Mouse (Mus musculus) ES-E14 (cell line): Measurements from ENCODE around the gene Tlx3. TPM values are rescaled to one million over a fixed set of nuclear protein-coding genes. Genes with fewer than 3 reads are reported as not detected.
A peak's percentile ranks its signal among the peaks of the same experiment; 100 is the strongest.

Source experiments
- DNase-seq: peaks from one replicate; pipeline ENCODE4 v3.0.0-alpha.2; 2013; ENCODE audit warnings: low read depth, low spot score
- H3K27ac ChIP-seq: 2 replicates; pipeline ENCODE4 v1.5.1; 2012; ENCODE audit warnings: low read depth, mild to moderate bottlenecking, low read length, moderate library complexity, mixed read lengths; ENCODE audit not compliant: poor library complexity, insufficient read depth, severe bottlenecking
- H3K36me3 ChIP-seq: 2 replicates; pipeline ENCODE4 v1.6.1; 2012; ENCODE audit warnings: mild to moderate bottlenecking, low read length, moderate library complexity, mixed read lengths; ENCODE audit not compliant: control insufficient read depth, poor library complexity, insufficient read depth, severe bottlenecking
- H3K4me1 ChIP-seq, 2 experiments: fragments of 150-350 bp in 1 of 2; sonication (generic) in 1 of 2; 2 replicates each; pipeline ENCODE4 v1.6.1; 2012; ENCODE audit warnings: low read length in 2 of 2, mild to moderate bottlenecking in 1 of 2, mixed read lengths in 1 of 2; ENCODE audit not compliant: control insufficient read depth in 2 of 2, insufficient read depth in 2 of 2, poor library complexity in 1 of 2
- H3K4me3 ChIP-seq, 2 experiments: fragments of 150-350 bp in 1 of 2; sonication (generic) in 1 of 2; 2 replicates each; pipeline ENCODE4 v1.5.1; 2012; ENCODE audit warnings: low read length in 2 of 2, low read depth in 1 of 2, mild to moderate bottlenecking in 1 of 2, mixed read lengths in 1 of 2; ENCODE audit not compliant: insufficient read depth in 1 of 2, poor library complexity in 1 of 2, severe bottlenecking in 1 of 2
- H3K9ac ChIP-seq: 2 replicates; pipeline ENCODE4 v1.6.1; 2012; ENCODE audit warnings: low read depth, mild to moderate bottlenecking, low read length, mixed read lengths; ENCODE audit not compliant: poor library complexity, insufficient read depth, severe bottlenecking
- H3K9me3 ChIP-seq: fragments of 150-350 bp; sonication (generic); 2 replicates; pipeline ENCODE4 v1.6.1; 2012; ENCODE audit warnings: low read depth, mild to moderate bottlenecking, low read length; ENCODE audit not compliant: control insufficient read depth, insufficient read depth
- CHD2 ChIP-seq: IDR thresholded peaks from 2 replicates; pipeline ENCODE4 v1.6.1; 2014; ENCODE audit warnings: mild to moderate bottlenecking, low read depth, low read length, inconsistent platforms
- HCFC1 ChIP-seq: IDR thresholded peaks from 2 replicates; pipeline ENCODE4 v1.6.1; 2012; ENCODE audit warnings: low read length, inconsistent platforms, borderline replicate concordance; ENCODE audit not compliant: insufficient read depth
- MAFK ChIP-seq: IDR thresholded peaks from 2 replicates; pipeline ENCODE4 v1.6.1; 2014; ENCODE audit warnings: mild to moderate bottlenecking, low read depth, low read length, inconsistent platforms; ENCODE audit not compliant: insufficient read depth
- ZC3H11A ChIP-seq: IDR thresholded peaks from 2 replicates; pipeline ENCODE4 v1.6.1; 2012; ENCODE audit warnings: low read depth, mild to moderate bottlenecking, inconsistent platforms, low read length, borderline replicate concordance
- ZNF384 ChIP-seq: IDR thresholded peaks from 2 replicates; pipeline ENCODE4 v1.6.1; 2012; ENCODE audit warnings: low read depth, low read length, inconsistent platforms
- in situ Hi-C, 2 experiments: fragments of 600-800 bp; cut with MboI; formaldehyde crosslinking; loops; one replicate each; pipeline ENCODE4 v1.15.1; 2025; ENCODE audit warnings: low sequenced_read_pairs in 2 of 2, inconsistent platforms in 1 of 2; ENCODE audit not compliant: unreplicated experiment in 2 of 2
- total RNA-seq: library from RNA; depleted of rRNA; stranded (reverse); fragments of 300-350 nt; gene quantifications from 2 replicates; pipeline ENCODE4 v1.2.3, GENCODE M21; 2012; rRNA removed

Gene Tlx3
- 0.48 and 0.54 TPM in 2 replicates for total RNA-seq

DNA sequence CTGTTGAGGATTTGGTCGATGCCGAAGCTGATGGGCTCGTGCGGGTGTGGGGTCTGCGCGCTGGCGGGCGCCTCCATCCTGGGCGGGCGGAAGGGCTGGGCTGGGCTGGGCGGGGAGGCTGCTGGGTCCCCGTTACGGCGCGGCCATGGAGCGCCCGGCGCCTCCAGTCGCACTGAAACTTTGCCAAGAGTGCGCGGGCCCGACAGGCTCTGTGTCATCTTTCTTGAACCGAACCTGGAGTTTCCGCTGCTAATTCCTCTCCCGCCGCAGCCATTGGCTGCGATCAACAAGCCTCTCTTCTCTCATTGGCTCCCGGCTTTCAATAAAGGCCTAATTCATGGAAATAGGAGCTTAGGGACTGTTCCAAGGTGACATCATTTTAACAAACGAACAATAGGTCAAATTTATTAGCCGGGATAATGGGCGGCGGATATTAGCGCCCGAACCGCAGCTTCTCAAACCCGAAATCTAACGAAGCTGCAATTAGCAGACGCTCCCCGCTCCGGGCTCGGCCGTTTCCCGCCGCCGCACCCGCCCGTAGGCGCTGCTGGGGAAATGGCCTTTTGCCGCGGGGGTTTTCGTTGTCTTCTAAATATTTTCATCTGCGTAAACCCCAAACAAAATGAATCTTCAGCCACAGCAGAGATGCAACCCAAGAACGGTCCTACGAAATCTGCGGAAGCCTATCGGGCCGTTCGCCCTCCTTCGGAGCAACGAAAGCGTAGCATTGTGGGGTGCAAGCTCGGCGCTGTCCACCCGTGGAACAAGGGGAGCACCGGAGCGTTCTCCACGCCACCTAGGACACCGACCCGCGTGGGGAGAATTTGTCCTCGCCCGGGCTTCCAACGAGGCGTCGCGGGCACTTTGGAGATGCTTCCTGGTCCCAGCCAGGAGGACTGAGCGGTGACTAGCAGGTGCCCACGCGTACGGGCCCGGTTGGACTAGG lies at the start of gene Tlx3:
Gene Tlx3, minus strand, starts transcription at position 207 of the 946 bp plus-strand sequence.
- Histone ChIP-seq H3K9me3 (no peaks in the 10 kb centered on the region), H3K4me1 (peaks cover 0 to 11% of the 10 kb centered on the region in 2 experiments; a peak in 1 of 4 replicates), H3K36me3 (0 out of 2 replicates have a peak, but pooled peaks cover under 1% of the 10 kb centered on the region), H3K9ac (peak within 1 kb of the TSS; percentile 15; the same call in 1 of the 2 replicates), H3K4me3 (peak within 1 kb of the TSS; percentile 55 to 66), H3K27ac (no peak within 1 kb of the TSS)
- no peak for TF ChIP-seq HCFC1
- TF ChIP-seq ZNF384 = no peak
- peak; percentile 43; the same call in 1 of the 2 replicates for TF ChIP-seq CHD2
- TF ChIP-seq MAFK = no peak
- no peak for TF ChIP-seq ZC3H11A
- no peak for DNase-seq
- in situ Hi-C loops = no loop called here

DNA sequence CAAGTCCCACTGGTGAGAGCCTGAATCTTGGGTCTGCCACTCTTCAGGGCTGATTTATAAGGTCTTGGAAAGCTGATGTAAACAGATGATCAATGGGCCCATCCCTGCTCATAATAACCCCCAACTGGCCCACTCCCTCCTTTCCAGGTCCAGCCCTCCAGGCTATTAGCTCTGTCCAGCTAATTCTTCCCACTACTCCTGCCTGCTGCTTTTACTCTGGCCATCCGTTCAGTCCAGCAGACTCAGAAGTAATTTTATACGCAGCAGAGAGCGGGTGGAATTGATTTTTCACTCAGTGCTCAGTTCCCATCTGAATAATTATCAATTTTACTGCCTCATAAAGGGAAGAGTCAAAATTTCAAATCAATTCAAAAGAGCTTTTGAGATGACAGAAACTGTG lies 36.9 kb upstream of the Tlx3 start:
- Histone ChIP-seq H3K9me3 (no peaks in the 10 kb centered on the region), H3K36me3 (peaks cover 8% of the 10 kb centered on the region), H3K4me3 (no peak overlapping the region), H3K4me1 (no peaks in the 10 kb centered on the region), H3K9ac (no peak overlapping the region), H3K27ac (no peak overlapping the region)
- in situ Hi-C loops = no loop called here
- TF ChIP-seq ZNF384 = no peak
- no peak for TF ChIP-seq HCFC1
- TF ChIP-seq ZC3H11A = no peak
- TF ChIP-seq CHD2 = no peak
- TF ChIP-seq MAFK = no peak
- no peak for DNase-seq

DNA sequence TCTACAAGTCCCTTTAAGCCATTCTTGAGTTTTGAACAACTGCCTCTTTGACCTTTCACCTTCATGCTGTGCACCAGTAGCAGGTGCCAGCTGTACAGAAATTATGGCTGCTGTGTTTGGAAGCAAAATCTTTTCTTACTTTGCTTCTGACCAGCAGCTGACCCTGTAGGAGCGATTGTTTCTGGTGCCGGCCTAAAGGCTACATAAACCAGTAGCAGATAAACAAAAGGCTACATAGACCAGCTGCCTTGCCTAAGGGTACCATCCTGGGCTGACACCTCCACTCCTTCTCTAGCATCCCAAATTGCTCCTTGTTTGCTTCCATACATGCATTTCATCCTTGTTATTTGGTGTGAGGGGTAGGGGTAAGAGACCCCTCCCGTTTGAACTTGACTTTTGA lies 30.7 kb upstream of the Tlx3 start:
- TF ChIP-seq ZNF384 = no peak
- TF ChIP-seq MAFK = no peak
- no peak for TF ChIP-seq HCFC1
- TF ChIP-seq ZC3H11A = no peak
- TF ChIP-seq CHD2 = no peak
- no peak for DNase-seq
- no peak overlapping the region for H3K9ac ChIP-seq
- no peak overlapping the region for H3K27ac ChIP-seq
- H3K4me3 ChIP-seq = no peak overlapping the region
- H3K36me3 ChIP-seq = peaks cover 9% of the 10 kb centered on the region
- no peaks in the 10 kb centered on the region for H3K4me1 ChIP-seq
- no peaks in the 10 kb centered on the region for H3K9me3 ChIP-seq
- in situ Hi-C loops = no loop called here

DNA sequence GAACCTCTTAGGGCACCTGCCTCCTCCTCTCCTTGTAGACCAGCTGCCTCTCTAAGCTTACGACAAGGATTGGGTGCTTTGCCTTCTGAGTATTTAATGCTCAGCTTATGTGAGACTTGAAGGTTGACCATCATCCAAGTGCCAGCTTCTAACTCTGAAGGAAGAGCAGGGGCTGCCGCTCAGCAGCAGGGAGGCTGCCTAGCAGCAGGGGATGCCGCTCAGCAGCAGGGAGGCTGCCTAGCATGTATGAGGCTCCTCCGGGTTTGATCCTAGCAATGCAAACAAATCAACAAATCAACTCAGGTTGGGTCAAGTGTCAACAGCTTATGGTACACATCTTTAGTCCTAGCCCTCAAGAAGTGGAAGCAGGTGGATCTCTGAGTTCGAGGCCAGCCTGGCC lies 28.7 kb upstream of the Tlx3 start:
- Histone ChIP-seq H3K27ac (no peak overlapping the region), H3K9ac (no peak overlapping the region), H3K4me3 (no peak overlapping the region), H3K4me1 (no peaks in the 10 kb centered on the region), H3K36me3 (peaks cover 13% of the 10 kb centered on the region), H3K9me3 (no peaks in the 10 kb centered on the region)
- no peak for DNase-seq
- no peak for TF ChIP-seq HCFC1
- in situ Hi-C loops = no loop called here

DNA sequence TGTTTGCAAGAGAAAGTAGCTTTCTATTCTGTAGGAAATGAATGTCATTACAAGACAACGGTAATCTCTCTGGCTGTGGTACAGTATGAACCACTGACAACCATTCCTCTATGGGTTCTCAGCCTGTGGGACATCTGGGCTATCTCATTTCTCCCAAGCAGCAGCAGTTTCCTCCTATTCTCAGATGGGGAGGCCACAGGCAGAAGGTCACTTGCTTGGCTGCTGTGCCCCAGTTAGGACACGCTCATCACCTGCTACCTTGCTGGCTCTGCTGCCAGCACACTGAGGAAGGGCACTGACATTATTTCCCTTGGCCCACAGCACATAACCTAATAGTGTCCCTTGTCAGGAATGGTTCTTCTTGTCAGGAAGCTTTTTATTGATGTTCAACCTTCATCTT lies 24.8 kb upstream of the Tlx3 start:
- no peak overlapping the region for H3K27ac ChIP-seq
- TF ChIP-seq ZNF384 (no peak), ZC3H11A (no peak), CHD2 (no peak), MAFK (no peak), HCFC1 (no peak)
- H3K4me3 ChIP-seq = no peak overlapping the region
- no peaks in the 10 kb centered on the region for H3K9me3 ChIP-seq
- DNase-seq = no peak
- in situ Hi-C loops = no loop called here
- H3K4me1 ChIP-seq = no peaks in the 10 kb centered on the region
- no peak overlapping the region for H3K9ac ChIP-seq
- H3K36me3 ChIP-seq = peaks cover 22% of the 10 kb centered on the region
